Mouse (Mus musculus): ENCODE measurements around the gene Gm20441. TPM values are rescaled to one million over a fixed set of nuclear protein-coding genes. Genes with fewer than 3 reads are reported as not detected.

Gm20441 gene
- total RNA-seq, 2 experiments from 2014 or later, result not detected

Other genes starting within 250 kb of the Gm20441 start
- 10 to 100 TPM; 46.4 to 49.0 TPM for gene Lrrc75b, start 220.6 kb downstream of the Gm20441 start, total RNA-seq (2021)
- gene Ggt1, start 219.3 kb downstream of the Gm20441 start, total RNA-seq (2021), result 1 to 10 TPM; 3.1 to 3.5 TPM
- 1 to 10 TPM; 1.9 to 3.0 TPM for gene Ggt5, start 191.6 kb downstream of the Gm20441 start, total RNA-seq (2021)
- gene Susd2, start 136.9 kb downstream of the Gm20441 start, total RNA-seq (2021), result 1 to 10 TPM; 1.6 to 2.5 TPM
- gene Cabin1, start 16.6 kb downstream of the Gm20441 start, total RNA-seq (2021), result 100 to 1,000 TPM in 1 of 2 experiments, 10 to 100 TPM in 1; 93.1 to 101 TPM
- 10 to 100 TPM; 34.0 to 36.1 TPM for gene Ddt, start 7.5 kb downstream of the Gm20441 start, total RNA-seq (2021)
- gene Gstt3, start 460 bp upstream of the Gm20441 start, total RNA-seq (2021), result under 1 TPM; 0.60 to 0.70 TPM
- 1 to 10 TPM; 6.6 to 9.4 TPM for gene Gstt1, start 17.6 kb upstream of the Gm20441 start, total RNA-seq (2021)
- not detected for gene Gstt4, start 41.6 kb upstream of the Gm20441 start, total RNA-seq (2021)
- 1 to 10 TPM; 3.6 to 4.3 TPM for gene Gstt2, start 56.5 kb upstream of the Gm20441 start, total RNA-seq (2021)
- gene Mif, start 79.3 kb upstream of the Gm20441 start, total RNA-seq (2021), result 100 to 1,000 TPM; 844 to 864 TPM
- gene Derl3, start 112.5 kb upstream of the Gm20441 start, total RNA-seq (2021), result 1 to 10 TPM; 2.1 to 2.7 TPM
- 100 to 1,000 TPM; 138 to 139 TPM for gene Smarcb1, start 140.7 kb upstream of the Gm20441 start, total RNA-seq (2021)
- gene Chchd10, start 152.2 kb upstream of the Gm20441 start, total RNA-seq (2021), result 10 to 100 TPM; 39.2 to 59.6 TPM
- gene Mmp11, start 155.5 kb upstream of the Gm20441 start, total RNA-seq (2021), result 10 to 100 TPM in 1 of 2 experiments, 1 to 10 TPM in 1; 9.9 to 10.7 TPM
- 1 to 10 TPM in 1 of 2 experiments, under 1 TPM in 1; 0.48 to 1.1 TPM for gene Gm867, start 159.7 kb upstream of the Gm20441 start, total RNA-seq (2021)
- gene Vpreb3, start 162.1 kb upstream of the Gm20441 start, total RNA-seq (2021), result not detected
- gene Gm5134, start 173.6 kb upstream of the Gm20441 start, total RNA-seq (2021), result not detected